Mouse (Mus musculus) midbrain, postnatal 0 days (tissue): ENCODE measurements around the gene Dusp11. TPM values are rescaled to one million over a fixed set of nuclear protein-coding genes. Genes with fewer than 3 reads are reported as not detected.
A peak's percentile ranks its signal among the peaks of the same experiment; 100 is the strongest.
"Not testable (repeated sequence)": the region's sequence is repeated elsewhere in the genome, so short reads cannot be mapped to it uniquely, and the experiment has no call there.

ENCODE experiments used
- ATAC-seq: fragments of 200-750 bp; cut with Nextera tagmentation; 2 replicates; pipeline ENCODE4 v1.8.0; 2017; ENCODE audit warnings: moderate number of reproducible peaks, mild to moderate bottlenecking, moderate TSS enrichment, moderate library complexity; ENCODE audit not compliant: low FRiP score
- DNase-seq: peaks from one replicate; pipeline ENCODE4 v3.0.0-alpha.2; 2015; ENCODE audit warnings: low spot score
- H3K27ac ChIP-seq: fragments of 300-500 bp; sonication (generic); 2 replicates; pipeline ENCODE4 v1.5.1; 2014; ENCODE audit warnings: low read depth, mild to moderate bottlenecking, low read length, mixed read lengths
- H3K27me3 ChIP-seq: fragments of 300-500 bp; sonication (generic); 2 replicates; pipeline ENCODE4 v1.6.1; 2014; ENCODE audit warnings: low read length, control low read depth, mixed read lengths; ENCODE audit not compliant: insufficient read depth
- H3K36me3 ChIP-seq: fragments of 300-500 bp; sonication (generic); 2 replicates; pipeline ENCODE4 v1.6.1; 2014; ENCODE audit warnings: low read length, control low read depth, mixed read lengths; ENCODE audit not compliant: insufficient read depth
- H3K4me1 ChIP-seq: fragments of 300-500 bp; sonication (generic); 2 replicates; pipeline ENCODE4 v1.6.1; 2014; ENCODE audit warnings: mild to moderate bottlenecking, control low read depth, antibody characterized with exemption, low read length, mixed read lengths; ENCODE audit not compliant: insufficient read depth
- H3K4me2 ChIP-seq: fragments of 300-500 bp; sonication (generic); 2 replicates; pipeline ENCODE4 v1.6.1; 2014; ENCODE audit warnings: low read depth, mild to moderate bottlenecking, low read length, mixed read lengths; ENCODE audit not compliant: poor library complexity, severe bottlenecking
- H3K4me3 ChIP-seq: fragments of 300-500 bp; sonication (generic); 2 replicates; pipeline ENCODE4 v1.5.1; 2014; ENCODE audit warnings: low read depth, mild to moderate bottlenecking, low read length, moderate library complexity
- H3K9ac ChIP-seq: fragments of 300-500 bp; sonication (generic); replicated peaks from 2 replicates; pipeline ENCODE4 v1.6.1; 2014; ENCODE audit warnings: mild to moderate bottlenecking, low read length, moderate library complexity, mixed read lengths; ENCODE audit not compliant: poor library complexity, severe bottlenecking
- H3K9me3 ChIP-seq: fragments of 300-500 bp; sonication (generic); 2 replicates; pipeline ENCODE4 v1.6.1; 2016; ENCODE audit warnings: low read length, control low read depth
- CTCF ChIP-seq: IDR thresholded peaks from 2 replicates; pipeline ENCODE4 v1.5.1; 2016; ENCODE audit warnings: antibody characterized with exemption, mild to moderate bottlenecking
- WGBS: fragments of 180-500 bp; shearing (Covaris S2); extraction: QIAGEN DNeasy Blood & Tissue Kit; methylation state at CpG from one replicate; pipeline ENCODE4 v1.1.7; 2014; 5-methylcytosine and 5-hydroxymethylcytosine counted together
- polyA plus RNA-seq: library from polyadenylated mRNA; unstranded; fragments of >200 nt; fragmentation: Nextera tagmentation; extraction: Ambion mirVana; gene quantifications from 2 replicates; pipeline ENCODE4 v1.2.1, GENCODE M21; 2015
- total RNA-seq: library from RNA; depleted of rRNA; stranded (reverse); fragments of >200 nt; gene quantifications from 2 replicates; pipeline ENCODE4 v1.2.3, GENCODE M21; 2014

Gene Dusp11
- total and polyA plus RNA-seq, 2 experiments from 2014 or later, result 36.0 to 82.8 TPM

- not testable (repeated sequence) for H3K9me3 ChIP-seq, H3K4me1 ChIP-seq, H3K36me3 ChIP-seq, H3K27me3 ChIP-seq
- DNase-seq (peak; percentile 95), ATAC-seq (peak; percentile 94)
- H3K4me3 ChIP-seq, result peak within 1 kb of the TSS; percentile 58
- H3K27ac ChIP-seq, result peak within 1 kb of the TSS; percentile 82
- WGBS, result under 1% methylated on average over 55 of the region's 61 CpGs
- H3K9ac ChIP-seq, result peak within 1 kb of the TSS; percentile 54
- H3K4me2 ChIP-seq, result peak within 1 kb of the TSS; percentile 65
- TF ChIP-seq CTCF, result peak; percentile 64
These were observed 45.6 kb downstream of the Dusp11 start, which contains the start of gene Nat8f1 for GRCm38 (mm10) chr6:85915539-85916513. Gene Nat8f1 (minus strand): TSS chr6:85915687.

GRCm38 (mm10) chr6:85915141-85915538 lies 46.3 kb downstream of the Dusp11 start:
- Histone ChIP-seq H3K4me2 (peak overlapping the region; percentile 65), H3K9me3 (no peaks in the 10 kb centered on the region), H3K4me3 (peak overlapping the region; percentile 58), H3K27me3 (no peaks in the 10 kb centered on the region), H3K4me1 (peaks cover 9% of the 10 kb centered on the region; the same call in 1 of the 2 replicates), H3K27ac (peak overlapping the region; percentile 82), H3K36me3 (no peaks in the 10 kb centered on the region), H3K9ac (peak overlapping the region; percentile 54)
- WGBS, result 6% methylated on average over 11 of the region's 11 CpGs
- no peak for TF ChIP-seq CTCF
- DNase-seq (peak; percentile 12), ATAC-seq (no peak; the same call in 1 of the 2 replicates)

DNA sequence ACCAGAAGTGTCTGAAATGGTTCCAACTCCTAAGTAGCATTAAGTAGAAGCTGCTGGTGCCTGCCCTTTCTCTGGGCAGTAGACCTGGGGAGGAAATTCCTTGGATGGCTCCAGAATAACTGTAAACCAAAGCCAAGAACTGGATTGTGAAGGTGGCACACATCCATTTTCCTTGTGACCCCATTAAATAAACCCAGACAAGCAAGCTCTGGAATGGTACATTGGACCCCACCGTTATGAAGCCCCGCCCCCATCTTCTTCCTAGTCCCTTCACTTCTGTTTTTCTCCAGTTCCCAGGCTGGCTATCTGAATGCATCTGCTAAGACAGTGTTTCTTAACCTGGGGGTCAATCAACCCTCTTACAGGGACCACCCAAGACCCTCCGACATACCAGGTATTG lies 49.9 kb downstream of the Dusp11 start, which contains the start of gene Tprkb:
TSS of gene Tprkb (plus strand) at position 279 of the 400 bp plus-strand sequence.
- whole genome bisulfite sequencing, result 89% methylated on average over 3 of the region's 3 CpGs
- Histone ChIP-seq H3K4me2 (no peak within 1 kb of the TSS), H3K9ac (no peak within 1 kb of the TSS), H3K9me3 (no peaks in the 10 kb centered on the region), H3K36me3 (no peaks in the 10 kb centered on the region), H3K4me3 (no peak within 1 kb of the TSS), H3K27me3 (no peaks in the 10 kb centered on the region), H3K4me1 (peaks cover 9% of the 10 kb centered on the region; the same call in 1 of the 2 replicates), H3K27ac (no peak within 1 kb of the TSS)
- ATAC-seq, result no peak
- no peak for DNase-seq
- TF ChIP-seq CTCF, result no peak

- no peaks in the 10 kb centered on the region for H3K36me3 ChIP-seq
- no peaks in the 10 kb centered on the region for H3K9me3 ChIP-seq
- no peak overlapping the region for H3K4me2 ChIP-seq
- peaks cover 2% of the 10 kb centered on the region; the same call in 1 of the 2 replicates for H3K4me1 ChIP-seq
- H3K9ac ChIP-seq, result no peak overlapping the region
- ATAC-seq (no peak), DNase-seq (no peak)
- 97% methylated on average over 1 of the region's 1 CpGs for WGBS
- H3K27me3 ChIP-seq, result no peaks in the 10 kb centered on the region
- no peak overlapping the region for H3K27ac ChIP-seq
- no peak overlapping the region for H3K4me3 ChIP-seq
- TF ChIP-seq CTCF, result no peak
These were observed 51.8 kb downstream of the Dusp11 start for GRCm38 (mm10) chr6:85909704-85910103.

- H3K27me3 ChIP-seq, result no peaks in the 10 kb centered on the region
- no peak overlapping the region for H3K4me3 ChIP-seq
- TF ChIP-seq CTCF, result no peak
- H3K9ac ChIP-seq, result no peak overlapping the region
- no peaks in the 10 kb centered on the region for H3K9me3 ChIP-seq
- no peak for DNase-seq
- H3K4me1 ChIP-seq, result no peaks in the 10 kb centered on the region
- ATAC-seq, result no peak
- 84% methylated on average over 3 of the region's 3 CpGs for WGBS
- H3K36me3 ChIP-seq, result no peaks in the 10 kb centered on the region
- no peak overlapping the region for H3K4me2 ChIP-seq
- no peak overlapping the region for H3K27ac ChIP-seq
These were observed 53.1 kb downstream of the Dusp11 start for GRCm38 (mm10) chr6:85908341-85908740.

DNA sequence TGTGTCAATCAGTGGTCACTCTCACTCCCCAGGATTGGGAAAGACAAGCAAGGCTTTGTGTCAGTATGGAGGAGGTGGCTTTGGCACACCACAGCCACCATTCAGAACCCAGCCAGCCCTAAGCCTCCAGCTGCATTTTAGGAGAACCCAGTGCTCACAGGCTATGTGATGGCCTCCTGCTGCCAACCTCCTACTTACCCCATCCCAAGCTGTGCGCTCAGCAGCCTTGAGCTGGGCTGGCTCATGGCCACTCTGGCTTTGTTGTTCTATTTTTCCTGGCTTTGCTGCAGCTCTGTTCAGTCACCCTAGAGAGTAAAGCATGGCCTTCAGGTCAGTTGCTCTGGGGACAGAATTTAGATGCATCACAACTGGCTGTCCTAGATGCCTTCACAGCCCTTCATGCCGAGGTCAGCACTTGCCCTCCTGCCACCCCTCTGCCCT lies 54.5 kb downstream of the Dusp11 start:
- not testable (repeated sequence) for H3K27me3 ChIP-seq, H3K4me3 ChIP-seq, H3K9me3 ChIP-seq, H3K36me3 ChIP-seq, H3K4me2 ChIP-seq, H3K9ac ChIP-seq, H3K4me1 ChIP-seq
- WGBS, result 51% methylated on average over 2 of the region's 2 CpGs
- DNase-seq (peak; percentile 78), ATAC-seq (peak; percentile 87)
- H3K27ac ChIP-seq, result peak overlapping the region; percentile 32; the same call in 1 of the 2 replicates
